Mouse (Mus musculus) bone marrow macrophage, adult 2 months (primary cell): ENCODE data around the gene Arhgef40.
A peak's percentile ranks its signal among the peaks of the same experiment; 100 is the strongest.

Experiments used
- CTCF ChIP-seq: IDR thresholded peaks from 2 replicates; pipeline ENCODE4 v1.5.1; 2012; ENCODE audit warnings: low read depth, mild to moderate bottlenecking, low read length, moderate library complexity
- POLR2A ChIP-seq: IDR thresholded peaks from 2 replicates; pipeline ENCODE4 v1.6.1; 2012; ENCODE audit warnings: mild to moderate bottlenecking, low read depth, low read length, borderline replicate concordance

- TF ChIP-seq CTCF (peak; percentile 20), POLR2A (no peak)
Observed at GRCm38 (mm10) chr14:52020486-52021137, 36.1 kb downstream of the Arhgef40 start, which contains the start of gene Zfp219.
